Mouse (Mus musculus) embryonic facial prominence, embryonic 10.5 days (tissue): ENCODE measurements at regions not wholly inside any gene's neighbourhood (a gene's known extent, or its start where the extent isn't known, plus 50 kb on each side); places are given as distances from the start of the nearest gene placed in this dataset.

ENCODE experiments used
- DNase-seq: peaks from one replicate; pipeline ENCODE4 v3.0.0-alpha.2; 2017; ENCODE audit warnings: low spot score
- H3K27ac ChIP-seq: fragments of 300-500 bp; sonication (generic); replicated peaks from 2 replicates; pipeline ENCODE4 v1.5.1; 2016; ENCODE audit warnings: mild to moderate bottlenecking
- H3K27me3 ChIP-seq: fragments of 300-500 bp; sonication (generic); replicated peaks from 2 replicates; pipeline ENCODE4 v1.6.1; 2016; ENCODE audit warnings: low read depth, mild to moderate bottlenecking; ENCODE audit not compliant: poor library complexity, severe bottlenecking
- H3K36me3 ChIP-seq: fragments of 300-500 bp; sonication (generic); replicated peaks from 2 replicates; pipeline ENCODE4 v1.6.1; 2016; ENCODE audit warnings: mild to moderate bottlenecking, moderate library complexity
- H3K4me1 ChIP-seq: fragments of 300-500 bp; sonication (generic); 2 replicates; pipeline ENCODE4 v1.6.1; 2016
- H3K4me3 ChIP-seq: fragments of 300-500 bp; sonication (generic); 2 replicates; pipeline ENCODE4 v1.5.1; 2016; ENCODE audit warnings: mild to moderate bottlenecking, moderate library complexity
- H3K9me3 ChIP-seq: fragments of 300-500 bp; sonication (generic); 2 replicates; pipeline ENCODE4 v1.6.1; 2016; ENCODE audit warnings: mild to moderate bottlenecking
- WGBS: fragments of 180-500 bp; shearing (Covaris S2); methylation state at CpG from one replicate; pipeline ENCODE4 v1.1.7; 2016; 5-methylcytosine and 5-hydroxymethylcytosine counted together

GRCm38 (mm10) chr4:74466081-74466480 is 223.8 kb downstream of the Kdm4c start:
- WGBS: 66% methylated on average over 3 of the region's 3 CpGs
- no peak overlapping the region for H3K4me3 ChIP-seq

GRCm38 (mm10) chr4:74512489-74512888 is 270.2 kb downstream of the Kdm4c start:
- no peaks in the 10 kb centered on the region for H3K36me3 ChIP-seq
- no peak overlapping the region for H3K4me3 ChIP-seq
- H3K27me3 ChIP-seq: no peaks in the 10 kb centered on the region
- no peak for DNase-seq
- H3K4me1 ChIP-seq: no peaks in the 10 kb centered on the region
- 88% methylated on average over 5 of the region's 5 CpGs for WGBS
- H3K9me3 ChIP-seq: no peaks in the 10 kb centered on the region
- no peak overlapping the region for H3K27ac ChIP-seq

More at GRCm38 (mm10) chr4:74466081-74466480, 223.8 kb downstream of the Kdm4c start:
- H3K36me3 ChIP-seq: no peaks in the 10 kb centered on the region
- H3K4me1 ChIP-seq: no peaks in the 10 kb centered on the region
- DNase-seq: no peak
- H3K27me3 ChIP-seq: no peaks in the 10 kb centered on the region
- no peak overlapping the region for H3K27ac ChIP-seq
- no peaks in the 10 kb centered on the region for H3K9me3 ChIP-seq

- Histone ChIP-seq H3K9me3 (no peaks in the 10 kb centered on the region), H3K27ac (no peak overlapping the region), H3K27me3 (no peaks in the 10 kb centered on the region), H3K4me3 (no peak overlapping the region), H3K4me1 (no peaks in the 10 kb centered on the region), H3K36me3 (no peaks in the 10 kb centered on the region)
- WGBS: 86% methylated on average over 1 of the region's 1 CpGs
- DNase-seq: no peak
Observed at GRCm38 (mm10) chr4:74553888-74554287, 311.6 kb downstream of the Kdm4c start.

- no peaks in the 10 kb centered on the region for H3K4me1 ChIP-seq
- no peak overlapping the region for H3K27ac ChIP-seq
- WGBS: 37% methylated on average over 2 of the region's 2 CpGs
- no peaks in the 10 kb centered on the region for H3K27me3 ChIP-seq
- DNase-seq: no peak
- no peak overlapping the region for H3K4me3 ChIP-seq
- H3K9me3 ChIP-seq: no peaks in the 10 kb centered on the region
- no peaks in the 10 kb centered on the region for H3K36me3 ChIP-seq
Observed at GRCm38 (mm10) chr4:74563565-74563964, 321.3 kb downstream of the Kdm4c start.

GRCm38 (mm10) chr4:74586400-74586799 is 344.1 kb downstream of the Kdm4c start:
- no peak for DNase-seq
- WGBS: 87% methylated on average over 1 of the region's 1 CpGs
- Histone ChIP-seq H3K27ac (no peak overlapping the region), H3K9me3 (no peaks in the 10 kb centered on the region), H3K36me3 (no peaks in the 10 kb centered on the region), H3K4me1 (no peaks in the 10 kb centered on the region), H3K27me3 (no peaks in the 10 kb centered on the region), H3K4me3 (no peak overlapping the region)

- H3K4me3 ChIP-seq: no peak overlapping the region
- no peaks in the 10 kb centered on the region for H3K27me3 ChIP-seq
- H3K36me3 ChIP-seq: no peaks in the 10 kb centered on the region
- no peaks in the 10 kb centered on the region for H3K4me1 ChIP-seq
- DNase-seq: no peak
- no peak overlapping the region for H3K27ac ChIP-seq
- no peaks in the 10 kb centered on the region for H3K9me3 ChIP-seq
Observed at GRCm38 (mm10) chr4:74587125-74587524, 344.8 kb downstream of the Kdm4c start.

GRCm38 (mm10) chr4:74588761-74589160 is 346.5 kb downstream of the Kdm4c start:
- H3K27me3 ChIP-seq: no peaks in the 10 kb centered on the region
- H3K4me3 ChIP-seq: no peak overlapping the region
- H3K36me3 ChIP-seq: no peaks in the 10 kb centered on the region
- H3K4me1 ChIP-seq: no peaks in the 10 kb centered on the region
- no peaks in the 10 kb centered on the region for H3K9me3 ChIP-seq
- H3K27ac ChIP-seq: no peak overlapping the region
- no peak for DNase-seq

- Histone ChIP-seq H3K4me3 (no peak overlapping the region), H3K27me3 (no peaks in the 10 kb centered on the region), H3K36me3 (no peaks in the 10 kb centered on the region), H3K27ac (no peak overlapping the region; the same call in 1 of the 2 replicates), H3K9me3 (no peaks in the 10 kb centered on the region), H3K4me1 (peaks cover 7% of the 10 kb centered on the region)
- DNase-seq: peak; percentile 50
- 25% methylated on average over 3 of the region's 3 CpGs for WGBS
Observed at GRCm38 (mm10) chr4:74613032-74613431, 370.7 kb downstream of the Kdm4c start.
